Mouse (Mus musculus) midbrain, embryonic 13.5 days (tissue): Measurements from ENCODE around the gene Ccr1l1. TPM values are rescaled to one million over a fixed set of nuclear protein-coding genes. Genes with fewer than 3 reads are reported as not detected.

Experiments
- ATAC-seq: fragments of 200-750 bp; cut with Nextera tagmentation; 2 replicates; pipeline ENCODE4 v1.8.0; 2017; ENCODE audit warnings: mild to moderate bottlenecking, moderate TSS enrichment, moderate library complexity
- H3K27ac ChIP-seq: fragments of 300-500 bp; sonication (generic); 2 replicates; pipeline ENCODE4 v1.5.1; 2015; ENCODE audit warnings: inconsistent platforms, mild to moderate bottlenecking, moderate library complexity
- H3K27me3 ChIP-seq: fragments of 300-500 bp; sonication (generic); 2 replicates; pipeline ENCODE4 v1.6.1; 2015; ENCODE audit warnings: mild to moderate bottlenecking, inconsistent platforms
- H3K36me3 ChIP-seq: fragments of 300-500 bp; sonication (generic); 2 replicates; pipeline ENCODE4 v1.6.1; 2015; ENCODE audit warnings: mild to moderate bottlenecking, inconsistent platforms
- H3K4me1 ChIP-seq: fragments of 300-500 bp; sonication (generic); replicated peaks from 2 replicates; pipeline ENCODE4 v1.6.1; 2015; ENCODE audit warnings: inconsistent platforms
- H3K4me2 ChIP-seq: fragments of 300-500 bp; sonication (generic); replicated peaks from 2 replicates; pipeline ENCODE4 v1.6.1; 2015; ENCODE audit warnings: moderate library complexity, mild to moderate bottlenecking, inconsistent platforms
- H3K4me3 ChIP-seq: fragments of 300-500 bp; sonication (generic); replicated peaks from 2 replicates; pipeline ENCODE4 v1.5.1; 2015; ENCODE audit warnings: mild to moderate bottlenecking, inconsistent platforms
- H3K9ac ChIP-seq: fragments of 300-500 bp; sonication (generic); replicated peaks from 2 replicates; pipeline ENCODE4 v1.6.1; 2015; ENCODE audit warnings: mild to moderate bottlenecking, inconsistent platforms
- H3K9me3 ChIP-seq: fragments of 300-500 bp; sonication (generic); 2 replicates; pipeline ENCODE4 v1.6.1; 2016; ENCODE audit warnings: mild to moderate bottlenecking, inconsistent platforms
- WGBS: fragments of 180-500 bp; shearing (Covaris S2); methylation state at CpG from one replicate; pipeline ENCODE4 v1.1.7; 2015; 5-methylcytosine and 5-hydroxymethylcytosine counted together
- polyA plus RNA-seq: library from polyadenylated mRNA; unstranded; fragments of >200 nt; fragmentation: Nextera tagmentation; extraction: Ambion mirVana; gene quantifications from 2 replicates; pipeline ENCODE4 v1.2.1, GENCODE M21; 2015

The Ccr1l1 gene
- polyA plus RNA-seq, 1 experiment from 2014 or later: not detected

- Histone ChIP-seq H3K4me2 (no peak overlapping the region), H3K27ac (no peak overlapping the region), H3K9ac (no peak overlapping the region), H3K27me3 (no peaks in the 10 kb centered on the region), H3K9me3 (no peaks in the 10 kb centered on the region), H3K4me3 (no peak overlapping the region), H3K4me1 (no peaks in the 10 kb centered on the region), H3K36me3 (no peaks in the 10 kb centered on the region)
- no peak for ATAC-seq
- 93% methylated on average over 5 of the region's 5 CpGs for WGBS
These were observed 44.3 kb downstream of the Ccr1l1 start for GRCm38 (mm10) chr9:123933716-123934445.

DNA sequence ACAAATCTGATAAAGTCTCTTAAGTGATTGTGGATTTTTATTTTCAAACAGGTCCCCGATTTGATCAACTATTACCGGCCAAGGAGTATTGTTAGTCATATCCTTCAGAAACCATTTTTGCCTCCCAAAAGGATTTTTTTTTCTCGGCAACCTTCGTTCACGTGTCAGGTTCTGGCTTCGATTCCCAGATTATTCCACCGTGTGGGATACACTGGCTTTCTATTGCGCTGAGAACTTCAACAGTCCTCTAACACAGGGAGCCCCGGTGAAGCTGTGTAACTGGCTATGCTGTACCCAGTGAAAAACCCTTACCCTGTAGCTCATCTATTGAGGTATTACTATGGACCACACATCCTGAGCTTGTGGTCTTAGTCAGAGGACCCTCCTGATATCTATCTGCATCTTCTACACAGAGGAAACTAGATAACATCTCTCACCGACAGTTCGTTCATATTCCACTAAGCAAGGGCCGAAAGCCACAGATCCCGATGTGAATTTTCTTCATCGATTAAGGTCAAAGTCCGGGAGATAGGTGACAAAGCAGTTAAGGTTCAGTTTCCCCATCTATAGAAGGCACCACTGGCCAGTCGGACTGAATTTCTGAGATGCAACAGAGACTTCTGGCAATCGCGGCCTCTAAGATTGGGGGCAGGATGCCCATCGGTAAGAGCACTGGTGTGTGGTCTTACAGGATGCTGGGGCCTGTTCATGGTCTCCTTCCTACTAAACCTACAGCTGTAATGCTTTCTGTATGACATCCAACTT is 45.1 kb downstream of the Ccr1l1 start:
- Histone ChIP-seq H3K27ac (no peak overlapping the region), H3K27me3 (no peaks in the 10 kb centered on the region), H3K4me2 (no peak overlapping the region), H3K4me3 (no peak overlapping the region), H3K4me1 (no peaks in the 10 kb centered on the region), H3K9me3 (no peaks in the 10 kb centered on the region), H3K36me3 (no peaks in the 10 kb centered on the region), H3K9ac (no peak overlapping the region)
- ATAC-seq: no peak
- WGBS: 93% methylated on average over 19 of the region's 19 CpGs

GRCm38 (mm10) chr9:123931761-123932700 is 46.2 kb downstream of the Ccr1l1 start:
- Histone ChIP-seq H3K4me2 (no peak overlapping the region), H3K9ac (no peak overlapping the region), H3K9me3 (no peaks in the 10 kb centered on the region), H3K27me3 (no peaks in the 10 kb centered on the region), H3K4me1 (no peaks in the 10 kb centered on the region), H3K27ac (no peak overlapping the region), H3K4me3 (no peak overlapping the region), H3K36me3 (no peaks in the 10 kb centered on the region)
- ATAC-seq: no peak
- WGBS: 75% methylated on average over 6 of the region's 6 CpGs

DNA sequence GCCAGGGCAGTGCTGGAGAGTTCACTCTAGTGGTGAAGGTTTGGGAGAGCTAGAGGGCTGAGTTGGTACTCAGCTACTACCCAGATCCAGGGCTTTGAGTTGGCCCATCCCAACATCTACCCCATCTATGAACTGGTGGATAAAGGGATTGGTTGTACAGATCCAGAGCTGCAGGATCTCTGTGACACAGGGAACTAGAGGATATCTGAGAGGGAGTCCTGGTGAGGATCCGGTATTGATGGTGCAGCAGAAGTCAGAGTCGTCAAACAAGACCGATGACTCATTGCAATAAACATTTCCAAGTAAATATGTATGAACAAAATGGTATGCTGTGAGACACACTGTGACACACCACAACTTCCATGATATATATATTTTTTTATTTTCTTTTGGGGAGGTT is 47.3 kb downstream of the Ccr1l1 start:
- no peaks in the 10 kb centered on the region for H3K9me3 ChIP-seq
- no peaks in the 10 kb centered on the region for H3K36me3 ChIP-seq
- H3K27me3 ChIP-seq: no peaks in the 10 kb centered on the region
- no peak overlapping the region for H3K9ac ChIP-seq
- H3K4me3 ChIP-seq: no peak overlapping the region
- no peak overlapping the region for H3K27ac ChIP-seq
- H3K4me1 ChIP-seq: no peaks in the 10 kb centered on the region
- H3K4me2 ChIP-seq: no peak overlapping the region
- 95% methylated on average over 3 of the region's 3 CpGs for WGBS
- ATAC-seq: no peak

- Histone ChIP-seq H3K9me3 (no peaks in the 10 kb centered on the region), H3K27ac (no peak overlapping the region), H3K4me3 (no peak overlapping the region), H3K27me3 (no peaks in the 10 kb centered on the region), H3K9ac (no peak overlapping the region), H3K4me2 (no peak overlapping the region), H3K4me1 (peaks cover 4% of the 10 kb centered on the region), H3K36me3 (no peaks in the 10 kb centered on the region)
- ATAC-seq: no peak
- WGBS: 86% methylated on average over 3 of the region's 3 CpGs
These were observed 47.7 kb downstream of the Ccr1l1 start for GRCm38 (mm10) chr9:123930476-123930875.

DNA sequence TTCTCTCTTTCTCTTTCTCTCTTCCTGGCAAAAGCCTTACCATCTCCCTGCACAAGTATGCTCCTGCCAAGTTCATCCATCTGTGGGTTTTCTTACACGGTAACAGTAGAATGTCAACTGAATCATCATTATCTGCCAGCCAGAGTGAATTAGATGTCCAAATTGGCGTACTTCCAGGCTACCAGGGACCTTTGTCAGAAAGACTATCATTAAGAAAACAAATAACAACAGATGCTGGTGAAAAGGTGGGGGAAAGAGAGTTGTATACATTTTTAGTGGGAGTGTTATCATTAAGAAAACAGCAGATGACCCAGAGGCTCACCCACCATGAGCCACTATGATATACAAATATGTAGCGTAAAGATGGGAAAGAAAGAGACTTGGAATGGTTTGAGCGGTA is 48.3 kb downstream of the Ccr1l1 start:
- H3K4me3 ChIP-seq: no peak overlapping the region
- H3K36me3 ChIP-seq: no peaks in the 10 kb centered on the region
- 89% methylated on average over 4 of the region's 4 CpGs for WGBS
- peaks cover 5% of the 10 kb centered on the region for H3K4me1 ChIP-seq
- no peaks in the 10 kb centered on the region for H3K27me3 ChIP-seq
- ATAC-seq: no peak
- no peak overlapping the region for H3K27ac ChIP-seq
- no peak overlapping the region for H3K9ac ChIP-seq
- no peak overlapping the region for H3K4me2 ChIP-seq
- H3K9me3 ChIP-seq: no peaks in the 10 kb centered on the region

DNA sequence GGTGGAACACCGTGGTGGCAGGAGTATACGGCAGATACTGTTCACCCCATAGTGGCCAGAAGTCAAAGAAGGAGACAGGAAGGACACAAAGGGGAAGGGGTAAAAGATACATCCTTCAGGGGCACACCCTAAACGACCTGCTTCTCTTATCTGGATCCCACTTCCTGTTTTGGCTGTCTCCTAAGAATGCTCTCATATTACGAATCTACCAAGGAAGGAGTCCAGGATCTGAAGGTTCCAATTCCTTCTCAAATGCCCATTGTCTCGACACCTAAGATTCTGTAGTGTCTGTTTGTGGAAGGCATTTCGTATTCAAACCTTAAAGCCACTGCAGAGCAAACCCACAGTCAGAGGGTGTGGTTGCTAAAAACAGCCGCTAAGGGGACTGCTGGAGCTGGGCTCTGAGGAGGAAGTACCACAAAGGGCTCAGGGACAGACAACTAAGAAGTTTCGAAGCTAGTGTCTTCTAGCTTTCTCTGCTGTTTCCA is 49.4 kb downstream of the Ccr1l1 start:
- Histone ChIP-seq H3K4me1 (peaks cover 7% of the 10 kb centered on the region), H3K4me2 (no peak overlapping the region), H3K9ac (no peak overlapping the region), H3K4me3 (no peak overlapping the region), H3K27ac (no peak overlapping the region), H3K27me3 (no peaks in the 10 kb centered on the region), H3K36me3 (no peaks in the 10 kb centered on the region), H3K9me3 (no peaks in the 10 kb centered on the region)
- ATAC-seq: no peak
- WGBS: 61% methylated on average over 8 of the region's 8 CpGs

GRCm38 (mm10) chr9:123928118-123928758 is 50.0 kb downstream of the Ccr1l1 start:
- Histone ChIP-seq H3K9me3 (no peaks in the 10 kb centered on the region), H3K4me1 (peaks cover 12% of the 10 kb centered on the region), H3K27ac (no peak overlapping the region), H3K27me3 (no peaks in the 10 kb centered on the region), H3K9ac (no peak overlapping the region), H3K4me2 (no peak overlapping the region), H3K36me3 (no peaks in the 10 kb centered on the region), H3K4me3 (no peak overlapping the region)
- no peak for ATAC-seq
- WGBS: 87% methylated on average over 12 of the region's 12 CpGs

DNA sequence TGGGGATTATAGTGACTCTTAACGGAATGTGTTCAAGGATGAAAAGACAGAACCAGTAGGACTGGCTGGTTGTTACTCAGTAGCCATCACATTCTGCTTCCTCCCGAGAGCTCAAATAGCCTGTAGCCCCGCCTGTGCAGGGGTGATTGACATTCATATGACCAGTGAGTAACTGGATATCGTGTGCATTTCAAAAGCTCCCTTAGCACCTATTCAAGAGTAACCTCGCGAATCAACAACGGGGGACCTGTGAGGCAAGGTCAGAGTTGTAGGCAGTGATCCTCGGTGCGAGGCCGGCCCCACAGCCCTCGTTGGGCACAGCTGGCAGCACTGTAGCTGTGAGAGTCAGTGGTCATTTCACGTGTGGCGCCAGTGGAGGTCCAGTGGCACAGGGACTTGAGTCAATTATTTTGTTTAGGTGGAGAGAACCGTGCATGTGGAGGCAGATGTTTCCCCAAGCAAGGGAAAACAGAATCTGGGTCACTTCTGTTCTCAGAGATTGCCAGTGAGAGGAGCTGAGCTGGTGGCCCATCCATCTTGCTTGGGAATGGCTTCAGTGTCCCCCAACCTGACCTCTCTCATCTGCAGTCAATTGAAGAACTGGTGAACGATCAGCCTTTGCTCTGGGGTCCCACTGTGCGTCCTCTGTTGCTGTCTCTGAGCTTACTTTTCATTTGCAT is 50.8 kb downstream of the Ccr1l1 start:
- Histone ChIP-seq H3K4me1 (peaks cover 15% of the 10 kb centered on the region), H3K4me3 (no peak overlapping the region), H3K9me3 (no peaks in the 10 kb centered on the region), H3K9ac (0 out of 2 replicates have a peak overlapping the region, but pooled peaks have one; percentile 12), H3K27me3 (no peaks in the 10 kb centered on the region), H3K27ac (no peak overlapping the region), H3K4me2 (no peak overlapping the region), H3K36me3 (no peaks in the 10 kb centered on the region)
- ATAC-seq: no peak
- 63% methylated on average over 16 of the region's 16 CpGs for WGBS
